Mouse (Mus musculus) stomach, embryonic 16.5 days (tissue): ENCODE data around the gene Tsfm. TPM values are rescaled to one million over a fixed set of nuclear protein-coding genes. Genes with fewer than 3 reads are reported as not detected.
A peak's percentile ranks its signal among the peaks of the same experiment; 100 is the strongest.
"Not testable (repeated sequence)": the region's sequence is repeated elsewhere in the genome, so short reads cannot be mapped to it uniquely, and the experiment has no call there.

Source experiments
- ATAC-seq: fragments of 200-750 bp; cut with Nextera tagmentation; 2 replicates; pipeline ENCODE4 v1.8.0; 2017; ENCODE audit warnings: moderate number of reproducible peaks, moderate TSS enrichment; ENCODE audit not compliant: insufficient read depth, low FRiP score
- H3K27ac ChIP-seq: fragments of 300-500 bp; sonication (generic); 2 replicates; pipeline ENCODE4 v1.5.1; 2014; ENCODE audit warnings: low read length
- H3K27me3 ChIP-seq: fragments of 300-500 bp; sonication (generic); 2 replicates; pipeline ENCODE4 v1.6.1; 2014; ENCODE audit warnings: low read length, control low read depth, mixed read lengths; ENCODE audit not compliant: control insufficient read depth, insufficient read depth
- H3K36me3 ChIP-seq: fragments of 300-500 bp; sonication (generic); 2 replicates; pipeline ENCODE4 v1.6.1; 2014; ENCODE audit warnings: low read length; ENCODE audit not compliant: control insufficient read depth, insufficient read depth
- H3K4me1 ChIP-seq: fragments of 300-500 bp; sonication (generic); 2 replicates; pipeline ENCODE4 v1.6.1; 2014; ENCODE audit warnings: low read length, control low read depth, mixed read lengths; ENCODE audit not compliant: control insufficient read depth, insufficient read depth
- H3K4me2 ChIP-seq: fragments of 300-500 bp; sonication (generic); 2 replicates; pipeline ENCODE4 v1.6.1; 2014; ENCODE audit warnings: low read depth, low read length, mixed read lengths
- H3K4me3 ChIP-seq: fragments of 300-500 bp; sonication (generic); replicated peaks from 2 replicates; pipeline ENCODE4 v1.5.1; 2014; ENCODE audit warnings: mild to moderate bottlenecking, low read length
- H3K9ac ChIP-seq: fragments of 300-500 bp; sonication (generic); 2 replicates; pipeline ENCODE4 v1.6.1; 2014; ENCODE audit warnings: low read length
- H3K9me3 ChIP-seq: fragments of 300-500 bp; sonication (generic); replicated peaks from 2 replicates; pipeline ENCODE4 v1.6.1; 2016; ENCODE audit warnings: low read length, control low read depth; ENCODE audit not compliant: control insufficient read depth
- WGBS: fragments of 180-500 bp; shearing (Covaris S2); extraction: QIAGEN DNeasy Blood & Tissue Kit; methylation state at CpG from one replicate; pipeline ENCODE4 v1.1.7; 2014; 5-methylcytosine and 5-hydroxymethylcytosine counted together
- polyA plus RNA-seq: library from polyadenylated mRNA; unstranded; fragments of >200 nt; fragmentation: Nextera tagmentation; extraction: Ambion mirVana; gene quantifications from 2 replicates; pipeline ENCODE4 v1.2.1, GENCODE M21; 2015

Tsfm gene
- polyA plus RNA-seq, 1 experiment from 2014 or later: 80.4 TPM

- no peaks in the 10 kb centered on the region for H3K36me3 ChIP-seq
- no peak overlapping the region for H3K4me2 ChIP-seq
- H3K27me3 ChIP-seq: peaks cover 33% of the 10 kb centered on the region
- no peak overlapping the region for H3K4me3 ChIP-seq
- H3K9me3 ChIP-seq: no peaks in the 10 kb centered on the region
- ATAC-seq: no peak
- peaks cover 12% of the 10 kb centered on the region for H3K4me1 ChIP-seq
- H3K9ac ChIP-seq: no peak overlapping the region
- no peak overlapping the region for H3K27ac ChIP-seq
- 90% methylated on average over 1 of the region's 1 CpGs for WGBS
Observed at GRCm38 (mm10) chr10:127073981-127074380, 43.3 kb upstream of the Tsfm start.

GRCm38 (mm10) chr10:127072969-127073368 is 42.3 kb upstream of the Tsfm start:
- ATAC-seq, H3K27ac ChIP-seq, H3K36me3 ChIP-seq, H3K9ac ChIP-seq, H3K4me3 ChIP-seq, H3K9me3 ChIP-seq, H3K4me2 ChIP-seq: not testable (repeated sequence)
- Histone ChIP-seq H3K27me3 (peaks cover 23% of the 10 kb centered on the region), H3K4me1 (peaks cover 15% of the 10 kb centered on the region)
- WGBS: 78% methylated on average over 2 of the region's 2 CpGs

- not testable (repeated sequence) for ATAC-seq, H3K9ac ChIP-seq, H3K4me2 ChIP-seq, H3K4me3 ChIP-seq, H3K27ac ChIP-seq, H3K36me3 ChIP-seq, H3K9me3 ChIP-seq
- Histone ChIP-seq H3K27me3 (peaks cover 16% of the 10 kb centered on the region), H3K4me1 (peaks cover 15% of the 10 kb centered on the region)
- WGBS: 82% methylated on average over 4 of the region's 4 CpGs
Observed at GRCm38 (mm10) chr10:127072270-127072669, 41.6 kb upstream of the Tsfm start.

GRCm38 (mm10) chr10:127071203-127071602 is 40.6 kb upstream of the Tsfm start:
- no peak for ATAC-seq
- Histone ChIP-seq H3K4me1 (peaks cover 15% of the 10 kb centered on the region), H3K27ac (no peak overlapping the region), H3K27me3 (peaks cover 5% of the 10 kb centered on the region; the same call in 1 of the 2 replicates), H3K36me3 (peaks cover 12% of the 10 kb centered on the region), H3K9ac (peak overlapping the region; percentile 76), H3K4me2 (peak overlapping the region; percentile 96), H3K4me3 (peak overlapping the region; percentile 85), H3K9me3 (no peaks in the 10 kb centered on the region)
- WGBS: 67% methylated on average over 9 of the region's 9 CpGs

GRCm38 (mm10) chr10:127070190-127071121 is 39.8 kb upstream of the Tsfm start, which contains the start of gene Tspan31:
Gene Tspan31 (minus strand): TSS chr10:127070264.
- H3K9ac ChIP-seq: peak within 1 kb of the TSS; percentile 90
- peak within 1 kb of the TSS; percentile 95 for H3K27ac ChIP-seq
- peak; percentile 92 for ATAC-seq
- H3K4me1 ChIP-seq: peaks cover 17% of the 10 kb centered on the region
- 1% methylated on average over 36 of the region's 36 CpGs for WGBS
- 0 out of 2 replicates have a peak, but pooled peaks cover 5% of the 10 kb centered on the region for H3K27me3 ChIP-seq
- no peaks in the 10 kb centered on the region for H3K9me3 ChIP-seq
- peak within 1 kb of the TSS; percentile 85 for H3K4me3 ChIP-seq
- peaks cover 20% of the 10 kb centered on the region for H3K36me3 ChIP-seq
- peak within 1 kb of the TSS; percentile 96 for H3K4me2 ChIP-seq

GRCm38 (mm10) chr10:127069281-127070189 is 38.9 kb upstream of the Tsfm start:
- 6% methylated on average over 30 of the region's 30 CpGs for WGBS
- Histone ChIP-seq H3K36me3 (peaks cover 27% of the 10 kb centered on the region), H3K27ac (peak overlapping the region; percentile 95), H3K9me3 (no peaks in the 10 kb centered on the region), H3K4me3 (peak overlapping the region; percentile 85), H3K9ac (peak overlapping the region; percentile 90), H3K4me1 (peaks cover 25% of the 10 kb centered on the region), H3K27me3 (no peaks in the 10 kb centered on the region), H3K4me2 (peak overlapping the region; percentile 62)
- peak; percentile 49 for ATAC-seq

- Histone ChIP-seq H3K27ac (peak overlapping the region; percentile 95; the same call in 1 of the 2 replicates), H3K9me3 (no peaks in the 10 kb centered on the region), H3K36me3 (peaks cover 27% of the 10 kb centered on the region), H3K4me3 (peak overlapping the region; percentile 85), H3K4me1 (peaks cover 27% of the 10 kb centered on the region), H3K9ac (peak overlapping the region; percentile 90), H3K27me3 (no peaks in the 10 kb centered on the region), H3K4me2 (peak overlapping the region; percentile 62)
- WGBS: 64% methylated on average over 9 of the region's 9 CpGs
- no peak for ATAC-seq
Observed at GRCm38 (mm10) chr10:127068360-127069038, 37.9 kb upstream of the Tsfm start.

GRCm38 (mm10) chr10:127066519-127067018 is 35.9 kb upstream of the Tsfm start:
- WGBS: 85% methylated on average over 14 of the region's 14 CpGs
- Histone ChIP-seq H3K4me3 (no peak overlapping the region), H3K9ac (no peak overlapping the region), H3K27ac (no peak overlapping the region), H3K27me3 (no peaks in the 10 kb centered on the region), H3K36me3 (peaks cover 27% of the 10 kb centered on the region), H3K4me1 (peaks cover 27% of the 10 kb centered on the region), H3K9me3 (no peaks in the 10 kb centered on the region), H3K4me2 (no peak overlapping the region)
- ATAC-seq: no peak
